ENCODE assay signal across 26 mouse cellular contexts in the genomic region with DNA sequence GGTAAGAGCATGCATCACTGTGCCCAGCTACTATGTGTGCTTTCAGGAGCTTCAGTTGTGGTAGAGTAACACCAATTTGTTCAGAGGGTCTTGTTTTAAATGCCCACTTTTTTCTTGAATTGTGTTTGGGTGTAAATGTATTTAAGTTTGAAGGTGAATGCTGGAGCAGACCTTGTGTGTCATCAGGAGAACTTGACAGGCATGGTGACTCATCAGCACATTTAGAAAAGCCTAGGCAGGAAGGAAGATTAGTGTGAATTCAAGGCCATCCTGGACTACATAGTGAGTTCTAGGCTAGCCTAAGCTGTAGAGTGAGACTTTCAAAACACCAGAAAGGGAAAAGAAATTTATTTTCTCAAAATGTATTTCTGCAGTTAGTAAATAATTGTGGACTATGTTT. TPM values are rescaled to one million over a fixed set of nuclear protein-coding genes. Genes with fewer than 3 reads are reported as not detected.
A peak's percentile ranks its signal among the peaks of the same experiment; 100 is the strongest.
DNase-seq lines count a peak whose midpoint lies in the region; ATAC-seq and TF ChIP-seq lines count a peak whose summit lies in the region.
"Had no signal": no experiment of that assay in that cellular context is flagged by ENCODE, and none has a peak within 500 bp of the region (broad histone marks: within the 10 kb centered on the region; RNA-seq: fewer than 3 reads in every experiment).

No protein-coding gene starts in this region.

- no peaks in the 10 kb centered on the region for H3K9me3 ChIP-seq in erythroblast, embryonic 14.5 days (ENCODE audit: control insufficient read depth, low read length)
- H3K9me3 ChIP-seq in heart, postnatal 0 days (replicated peaks; ENCODE audit: control insufficient read depth, low read length) = no peaks in the 10 kb centered on the region
- no peaks in the 10 kb centered on the region for H3K9me3 ChIP-seq in heart, embryonic 12.5 days (replicated peaks)
- no peaks in the 10 kb centered on the region for H3K9me3 ChIP-seq in MEL (replicated peaks; ENCODE audit: insufficient read depth, low read length)
- H3K9me3 ChIP-seq: embryonic facial prominence, embryonic 12.5 days; embryonic facial prominence, embryonic 15.5 days; heart, embryonic 10.5 days; hindbrain, embryonic 10.5 days; hindbrain, embryonic 13.5 days; intestine, embryonic 15.5 days had no signal

- peaks cover 13% of the 10 kb centered on the region for H3K36me3 ChIP-seq in erythroblast, embryonic 14.5 days (ENCODE audit: control insufficient read depth)
- no peaks in the 10 kb centered on the region for H3K36me3 ChIP-seq in heart, postnatal 0 days (replicated peaks; ENCODE audit: control insufficient read depth, insufficient read depth, low read length)
- no peaks in the 10 kb centered on the region for H3K36me3 ChIP-seq in heart, embryonic 12.5 days
- H3K36me3 ChIP-seq in MEL (ENCODE audit: control insufficient read depth in 1 of 2, insufficient read depth in 2 of 2, low read length in 2 of 2) = peaks cover 2 to 49% of the 10 kb centered on the region in 2 experiments; a peak in 3 of 4 replicates
- H3K36me3 ChIP-seq: embryonic facial prominence, embryonic 12.5 days; embryonic facial prominence, embryonic 15.5 days; heart, embryonic 10.5 days; hindbrain, embryonic 10.5 days; hindbrain, embryonic 13.5 days; intestine, embryonic 15.5 days had no signal

- no peak for DNase-seq in heart, postnatal 0 days (ENCODE audit: low spot score)
- peak; percentile 63 for DNase-seq in 3T3-L1 (ENCODE audit: low read depth, low spot score)
- peak; percentile 65 for DNase-seq in MEL (ENCODE audit: low read depth, low spot score)
- no peak for DNase-seq in cerebellum, adult 8-10 months
- DNase-seq: adrenal gland, postnatal 25 days; cerebellum, adult 18-20 months; cerebellum, adult 9-11 months; cerebellum, postnatal 25 days; gastrocnemius, postnatal 10 days; heart, adult 2 months; heart, postnatal 10 days; heart, postnatal 36 days; kidney, adult 11 months had no signal

- TF ChIP-seq CTCF in heart, postnatal 0 days (IDR thresholded peaks at IDR 0.05; ENCODE audit: low read depth) = no peak
- TF ChIP-seq CTCF in MEL (IDR thresholded peaks at IDR 0.05 in 2 of 3, conservative IDR thresholded peaks at IDR 0.05 in 1 of 3; ENCODE audit: control insufficient read depth in 1 of 3, insufficient read depth in 1 of 3, low read depth in 2 of 3, low read length in 3 of 3, poor library complexity in 1 of 3, severe bottlenecking in 1 of 3) = no peak

- no peak for TF ChIP-seq RAD21 in MEL (IDR thresholded peaks at IDR 0.05; ENCODE audit: low read depth, low read length)

- H3K9ac ChIP-seq in heart, postnatal 0 days (replicated peaks; ENCODE audit: low read depth, low read length) = no peak overlapping the region
- H3K9ac ChIP-seq in heart, embryonic 12.5 days = no peak overlapping the region
- no peak overlapping the region for H3K9ac ChIP-seq in MEL (ENCODE audit: control insufficient read depth, low read depth, low read length, poor library complexity, severe bottlenecking)
- H3K9ac ChIP-seq: embryonic facial prominence, embryonic 12.5 days; embryonic facial prominence, embryonic 15.5 days; hindbrain, embryonic 13.5 days; intestine, embryonic 15.5 days had no signal

- H3K4me2 ChIP-seq in heart, postnatal 0 days (ENCODE audit: low read depth, low read length) = no peak overlapping the region
- H3K4me2 ChIP-seq in heart, embryonic 12.5 days = no peak overlapping the region
- H3K4me2 ChIP-seq: embryonic facial prominence, embryonic 12.5 days; embryonic facial prominence, embryonic 15.5 days; hindbrain, embryonic 13.5 days; intestine, embryonic 15.5 days had no signal

- no peak for ATAC-seq in erythroblast, adult 5-6 weeks (replicated peaks; ENCODE audit: low FRiP score, poor library complexity, severe bottlenecking)
- no peak for ATAC-seq in heart, postnatal 0 days (ENCODE audit: insufficient read depth, low read depth)
- ATAC-seq in heart, embryonic 12.5 days (ENCODE audit: insufficient number of reproducible peaks, low FRiP score) = no peak
- no peak for ATAC-seq in erythroid progenitor cell, adult 5-6 weeks (replicated peaks; ENCODE audit: low FRiP score, poor library complexity, severe bottlenecking)
- ATAC-seq: forebrain, embryonic 14.5 days; hindbrain, embryonic 16.5 days; intestine, embryonic 15.5 days; Patski had no signal

- no peaks in the 10 kb centered on the region for H3K27me3 ChIP-seq in erythroblast, embryonic 14.5 days (ENCODE audit: control insufficient read depth)
- no peaks in the 10 kb centered on the region for H3K27me3 ChIP-seq in heart, postnatal 0 days (ENCODE audit: control insufficient read depth, insufficient read depth, low read length)
- H3K27me3 ChIP-seq in heart, embryonic 12.5 days (replicated peaks) = no peaks in the 10 kb centered on the region
- no peaks in the 10 kb centered on the region for H3K27me3 ChIP-seq in MEL (ENCODE audit: control insufficient read depth in 1 of 2, insufficient read depth in 2 of 2, low read length in 2 of 2)
- H3K27me3 ChIP-seq: embryonic facial prominence, embryonic 12.5 days; embryonic facial prominence, embryonic 15.5 days; hindbrain, embryonic 13.5 days; intestine, embryonic 15.5 days; Patski had no signal

- peaks cover 51% of the 10 kb centered on the region for H3K4me1 ChIP-seq in erythroblast, embryonic 14.5 days (ENCODE audit: control insufficient read depth)
- H3K4me1 ChIP-seq in heart, postnatal 0 days (ENCODE audit: control insufficient read depth, insufficient read depth) = peaks cover 11% of the 10 kb centered on the region
- peaks cover 30% of the 10 kb centered on the region for H3K4me1 ChIP-seq in heart, embryonic 12.5 days (replicated peaks)
- peaks cover 16% of the 10 kb centered on the region in 2 experiments for H3K4me1 ChIP-seq in MEL (ENCODE audit: control insufficient read depth in 1 of 2, insufficient read depth in 2 of 2, low read length in 2 of 2)

- no peak for TF ChIP-seq POLR2A in MEL (IDR thresholded peaks at IDR 0.05; ENCODE audit: control insufficient read depth in 1 of 2, insufficient read depth in 1 of 2, low read depth in 1 of 2, low read length in 2 of 2, poor library complexity in 1 of 2)

- H3K4me3 ChIP-seq in erythroblast, embryonic 14.5 days (replicated peaks) = peak overlapping the region; percentile 22
- no peak overlapping the region for H3K4me3 ChIP-seq in heart, postnatal 0 days (ENCODE audit: low read depth, low read length)
- H3K4me3 ChIP-seq in heart, embryonic 12.5 days = no peak overlapping the region
- H3K4me3 ChIP-seq in MEL (ENCODE audit: control insufficient read depth in 1 of 2, insufficient read depth in 1 of 2, low read depth in 2 of 2, low read length in 2 of 2) = no peak overlapping the region
- H3K4me3 ChIP-seq: embryonic facial prominence, embryonic 12.5 days; embryonic facial prominence, embryonic 15.5 days; heart, adult 2 months; heart, embryonic 10.5 days; hindbrain, embryonic 10.5 days; hindbrain, embryonic 13.5 days; intestine, embryonic 15.5 days had no signal

- TF ChIP-seq EP300 in heart, postnatal 0 days (IDR thresholded peaks at IDR 0.05; ENCODE audit: low read depth) = no peak
- peak in 1 of 2 experiments; percentile 35; a peak in 1 of 4 replicates for TF ChIP-seq EP300 in MEL (IDR thresholded peaks at IDR 0.05; ENCODE audit: low read depth in 1 of 2, low read length in 2 of 2)

- H3K27ac ChIP-seq in heart, postnatal 0 days (ENCODE audit: low read depth) = peak overlapping the region; percentile 5; the same call in 1 of the 2 replicates
- H3K27ac ChIP-seq in heart, embryonic 12.5 days (ENCODE audit: poor library complexity, severe bottlenecking) = no peak overlapping the region
- no peak overlapping the region for H3K27ac ChIP-seq in MEL (ENCODE audit: control insufficient read depth, low read depth, low read length)
- H3K27ac ChIP-seq: embryonic facial prominence, embryonic 12.5 days; embryonic facial prominence, embryonic 15.5 days; heart, adult 2 months; heart, embryonic 10.5 days; hindbrain, embryonic 10.5 days; hindbrain, embryonic 13.5 days; intestine, embryonic 15.5 days had no signal

- H3K79me2 ChIP-seq in MEL (ENCODE audit: control insufficient read depth, insufficient read depth, low read length, poor library complexity) = peaks cover 83% of the 10 kb centered on the region

RNA-seq across cellular contexts. Expression of gene Dap3, which starts 2.8 kb away (rescaled TPM):
- 9.4 and 17.0 TPM in 2 replicates for polyA plus RNA-seq in erythroblast, embryonic 14.5 days (2012)
- 40.2 and 46.2 TPM in 2 replicates for total RNA-seq in erythroblast, adult 5-6 weeks (2015; ENCODE audit: low replicate concordance)
- total RNA-seq in erythroblast, adult 5-6 weeks (2017; ENCODE audit: low replicate concordance) = 27.0 and 28.7 TPM in 2 replicates
- total RNA-seq in heart, postnatal 0 days (2014; rRNA removed; ENCODE audit: low replicate concordance) = 79.5 and 98.6 TPM in 2 replicates
- 152 and 155 TPM in 2 replicates for polyA plus RNA-seq in heart, postnatal 0 days (2015; fragmentation: Nextera tagmentation; extraction: Ambion mirVana)
- 141 and 146 TPM in 2 replicates for polyA plus RNA-seq in heart, embryonic 12.5 days (2016; fragmentation: Nextera tagmentation; extraction: Ambion mirVana)
- total RNA-seq in MEL (2012; rRNA removed) = 192 and 247 TPM in 2 replicates
- 100 to 1,000 TPM in 1 of 2 experiments, not detected in 1; 293 TPM for polyA plus RNA-seq in MEL (2012; ENCODE audit: insufficient read depth in 1 of 2, insufficient read length in 2 of 2, low read depth in 1 of 2, low replicate concordance in 2 of 2, missing spikeins in 1 of 2)
- total RNA-seq in erythroid progenitor cell, adult 5-6 weeks (2015; ENCODE audit: low replicate concordance) = 63.8 and 81.7 TPM in 2 replicates
- total RNA-seq in erythroid progenitor cell, adult 5-6 weeks (2017; ENCODE audit: low replicate concordance) = 18.3 and 46.8 TPM in 2 replicates

RNA-seq across cellular contexts. Expression of gene Ash1l, which starts 3.3 kb away (rescaled TPM):
- 0.23 and 0.25 TPM in 2 replicates for polyA plus RNA-seq in erythroblast, embryonic 14.5 days (2012)
- total RNA-seq in erythroblast, adult 5-6 weeks (2015; ENCODE audit: low replicate concordance) = 21.1 and 22.5 TPM in 2 replicates
- total RNA-seq in erythroblast, adult 5-6 weeks (2017; ENCODE audit: low replicate concordance) = 18.2 and 25.5 TPM in 2 replicates
- total RNA-seq in heart, postnatal 0 days (2014; rRNA removed; ENCODE audit: low replicate concordance) = 17.1 and 17.6 TPM in 2 replicates
- 9.7 and 10.1 TPM in 2 replicates for polyA plus RNA-seq in heart, postnatal 0 days (2015; fragmentation: Nextera tagmentation; extraction: Ambion mirVana)
- polyA plus RNA-seq in heart, embryonic 12.5 days (2016; fragmentation: Nextera tagmentation; extraction: Ambion mirVana) = 15.9 and 17.2 TPM in 2 replicates
- total RNA-seq in MEL (2012; rRNA removed) = 9.6 and 10.3 TPM in 2 replicates
- polyA plus RNA-seq in MEL (2012; ENCODE audit: insufficient read depth in 1 of 2, insufficient read length in 2 of 2, low read depth in 1 of 2, low replicate concordance in 2 of 2, missing spikeins in 1 of 2) = 10 to 100 TPM; 12.8 to 22.2 TPM
- 71.7 and 82.9 TPM in 2 replicates for total RNA-seq in erythroid progenitor cell, adult 5-6 weeks (2015; ENCODE audit: low replicate concordance)
- 69.7 and 70.7 TPM in 2 replicates for total RNA-seq in erythroid progenitor cell, adult 5-6 weeks (2017; ENCODE audit: low replicate concordance)

RNA-seq across cellular contexts. Expression of gene Msto1, which starts 39.9 kb away (rescaled TPM):
- polyA plus RNA-seq in erythroblast, embryonic 14.5 days (2012) = 0.23 and 0.27 TPM in 2 replicates
- 2.3 and 3.7 TPM in 2 replicates for total RNA-seq in erythroblast, adult 5-6 weeks (2015; ENCODE audit: low replicate concordance)
- total RNA-seq in erythroblast, adult 5-6 weeks (2017; ENCODE audit: low replicate concordance) = 2.5 and 5.2 TPM in 2 replicates
- 49.2 and 51.9 TPM in 2 replicates for total RNA-seq in heart, postnatal 0 days (2014; rRNA removed; ENCODE audit: low replicate concordance)
- polyA plus RNA-seq in heart, postnatal 0 days (2015; fragmentation: Nextera tagmentation; extraction: Ambion mirVana) = 35.2 and 36.6 TPM in 2 replicates
- 48.9 and 52.4 TPM in 2 replicates for polyA plus RNA-seq in heart, embryonic 12.5 days (2016; fragmentation: Nextera tagmentation; extraction: Ambion mirVana)
- 70.6 and 82.6 TPM in 2 replicates for total RNA-seq in MEL (2012; rRNA removed)
- polyA plus RNA-seq in MEL (2012; ENCODE audit: insufficient read depth in 1 of 2, insufficient read length in 2 of 2, low read depth in 1 of 2, low replicate concordance in 2 of 2, missing spikeins in 1 of 2) = 100 to 1,000 TPM in 1 of 2 experiments, not detected in 1; 101 TPM
- 1.4 TPM in 1 of 2 replicates, not detected in the other for total RNA-seq in erythroid progenitor cell, adult 5-6 weeks (2015; ENCODE audit: low replicate concordance)
- 1.8 and 3.9 TPM in 2 replicates for total RNA-seq in erythroid progenitor cell, adult 5-6 weeks (2017; ENCODE audit: low replicate concordance)

Comparison
In these comparisons a context has a peak if more than half of its experiments do, and no peak if none do; other contexts are left out.
1. DNase-seq: peak in 3T3-L1 (single experiment) and MEL (single experiment); none in heart, postnatal 0 days (single experiment) and cerebellum, adult 8-10 months (single experiment).